Mouse (Mus musculus): ENCODE measurements at regions not wholly inside any gene's neighbourhood (a gene's known extent, or its start where the extent isn't known, plus 50 kb on each side); places are given as distances from the start of the nearest gene placed in this dataset.
A peak's percentile ranks its signal among the peaks of the same experiment; 100 is the strongest.

DNA sequence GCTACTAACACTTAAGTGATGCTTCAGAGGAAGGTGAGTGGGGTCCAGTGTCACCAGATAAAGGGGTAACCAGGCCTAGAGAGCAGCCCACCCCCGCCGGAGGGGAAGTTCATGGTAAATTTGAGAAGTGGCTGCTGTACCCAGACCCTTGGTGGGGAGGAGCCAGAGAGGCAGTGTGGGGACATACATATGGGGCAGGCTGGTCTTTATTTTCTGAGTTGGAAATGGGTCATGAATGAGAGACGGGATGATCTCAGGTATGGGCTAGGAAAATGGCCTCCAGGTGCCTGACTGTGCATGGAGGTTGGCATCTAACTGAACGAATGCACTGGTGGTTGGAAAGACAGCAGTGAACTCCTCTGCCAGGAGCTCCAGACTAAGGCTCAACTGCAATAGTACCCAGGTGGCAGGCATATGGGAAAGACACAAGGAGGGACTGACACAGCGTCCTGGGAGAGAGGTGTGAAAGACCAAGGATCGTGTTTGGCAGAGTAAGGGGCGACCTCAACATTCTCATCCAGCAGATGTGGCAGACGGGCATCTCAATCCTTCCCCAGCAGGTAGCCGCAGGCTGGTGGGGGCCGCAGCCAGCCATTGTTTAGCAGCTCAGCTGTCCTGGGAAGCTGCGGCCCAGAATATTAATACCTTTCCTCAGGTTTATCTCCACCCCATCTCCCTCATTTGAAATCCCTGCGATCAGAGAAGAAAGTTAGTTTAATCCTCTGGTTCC is 387.7 kb downstream of the Rps24 start:
- no peak for DNase-seq (ENCODE audit: low spot score)
- ATAC-seq (ENCODE audit: low FRiP score): no peak
- WGBS: 45% methylated on average over 12 of the region's 12 CpGs
- TF ChIP-seq CTCF (IDR thresholded peaks at IDR 0.05): no peak
- no peak overlapping the region for H3K9ac ChIP-seq (replicated peaks; ENCODE audit: low read length, poor library complexity, severe bottlenecking)
- no peaks in the 10 kb centered on the region for H3K9me3 ChIP-seq (ENCODE audit: low read length)
- no peaks in the 10 kb centered on the region for H3K27me3 ChIP-seq (ENCODE audit: insufficient read depth, low read length)
- no peak overlapping the region for H3K4me3 ChIP-seq (ENCODE audit: low read depth, low read length)
- no peaks in the 10 kb centered on the region for H3K36me3 ChIP-seq (ENCODE audit: insufficient read depth, low read length)
- no peak overlapping the region for H3K4me2 ChIP-seq (ENCODE audit: low read depth, low read length, poor library complexity, severe bottlenecking)
- H3K4me1 ChIP-seq (ENCODE audit: insufficient read depth, low read length): no peaks in the 10 kb centered on the region; the same call in 1 of the 2 replicates
- H3K27ac ChIP-seq (ENCODE audit: low read depth, low read length): peak overlapping the region; percentile 48; the same call in 1 of the 2 replicates

DNA sequence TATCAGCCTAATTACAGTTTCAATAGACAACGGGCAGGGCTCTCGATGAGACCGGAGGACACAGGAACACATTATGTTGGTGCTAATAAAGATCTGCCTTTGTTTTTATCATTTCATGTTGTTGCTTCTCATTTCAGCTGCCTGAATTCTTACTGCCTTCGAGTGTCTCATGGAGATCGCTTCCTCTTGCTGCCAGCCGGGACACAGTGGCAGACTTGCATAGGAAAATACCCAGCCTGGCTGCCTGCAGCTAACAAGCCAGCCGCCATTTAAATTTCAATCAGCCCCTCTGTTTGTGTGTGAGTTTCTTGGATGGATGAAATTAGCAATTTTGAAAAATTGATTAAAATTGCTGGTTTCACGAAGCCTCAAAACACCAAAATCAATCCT is 388.2 kb downstream of the Rps24 start:
- no peaks in the 10 kb centered on the region for H3K36me3 ChIP-seq (ENCODE audit: insufficient read depth, low read length)
- DNase-seq (ENCODE audit: low spot score) (peak; percentile 67), ATAC-seq (ENCODE audit: low FRiP score) (no peak)
- WGBS: 22% methylated on average over 8 of the region's 8 CpGs
- H3K4me1 ChIP-seq (ENCODE audit: insufficient read depth, low read length): no peaks in the 10 kb centered on the region; the same call in 1 of the 2 replicates
- H3K9me3 ChIP-seq (ENCODE audit: low read length): no peaks in the 10 kb centered on the region
- no peak overlapping the region for H3K9ac ChIP-seq (replicated peaks; ENCODE audit: low read length, poor library complexity, severe bottlenecking)
- TF ChIP-seq CTCF (IDR thresholded peaks at IDR 0.05): peak; percentile 43
- no peak overlapping the region for H3K4me2 ChIP-seq (ENCODE audit: low read depth, low read length, poor library complexity, severe bottlenecking)
- no peaks in the 10 kb centered on the region for H3K27me3 ChIP-seq (ENCODE audit: insufficient read depth, low read length)
- peak overlapping the region; percentile 48 for H3K27ac ChIP-seq (ENCODE audit: low read depth, low read length)
- no peak overlapping the region for H3K4me3 ChIP-seq (ENCODE audit: low read depth, low read length)

DNA sequence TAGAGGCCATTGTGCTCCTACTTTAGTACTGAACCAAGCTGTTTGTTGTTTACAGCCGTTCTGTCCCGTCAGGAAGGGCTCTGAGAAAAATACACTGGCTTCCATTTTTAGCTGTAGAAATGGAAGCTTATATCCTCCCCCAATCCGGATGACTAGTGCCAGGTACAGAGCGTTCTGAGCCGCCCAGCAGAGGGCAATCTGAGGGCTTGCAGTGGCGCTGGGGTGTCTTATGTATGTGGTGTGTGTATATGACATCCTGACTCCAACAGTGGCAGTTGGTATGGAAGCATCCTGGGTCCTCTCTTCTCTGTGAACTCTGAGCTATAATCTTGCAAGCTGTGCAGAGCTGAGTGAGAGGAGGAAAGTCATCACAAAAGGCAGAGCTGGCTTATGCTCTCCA is 389.0 kb downstream of the Rps24 start:
- no peaks in the 10 kb centered on the region; the same call in 1 of the 2 replicates for H3K4me1 ChIP-seq (ENCODE audit: insufficient read depth, low read length)
- H3K9ac ChIP-seq (replicated peaks; ENCODE audit: low read length, poor library complexity, severe bottlenecking): no peak overlapping the region
- no peak for DNase-seq (ENCODE audit: low spot score)
- no peaks in the 10 kb centered on the region for H3K9me3 ChIP-seq (ENCODE audit: low read length)
- H3K27ac ChIP-seq (ENCODE audit: low read depth, low read length): peak overlapping the region; percentile 48; the same call in 1 of the 2 replicates
- H3K36me3 ChIP-seq (ENCODE audit: insufficient read depth, low read length): no peaks in the 10 kb centered on the region
- H3K4me3 ChIP-seq (ENCODE audit: low read depth, low read length): no peak overlapping the region
- WGBS: 65% methylated on average over 6 of the region's 6 CpGs
- H3K4me2 ChIP-seq (ENCODE audit: low read depth, low read length, poor library complexity, severe bottlenecking): no peak overlapping the region
- ATAC-seq (ENCODE audit: low FRiP score): no peak
- H3K27me3 ChIP-seq (ENCODE audit: insufficient read depth, low read length): no peaks in the 10 kb centered on the region
- peak; percentile 58 for TF ChIP-seq CTCF (IDR thresholded peaks at IDR 0.05)

DNA sequence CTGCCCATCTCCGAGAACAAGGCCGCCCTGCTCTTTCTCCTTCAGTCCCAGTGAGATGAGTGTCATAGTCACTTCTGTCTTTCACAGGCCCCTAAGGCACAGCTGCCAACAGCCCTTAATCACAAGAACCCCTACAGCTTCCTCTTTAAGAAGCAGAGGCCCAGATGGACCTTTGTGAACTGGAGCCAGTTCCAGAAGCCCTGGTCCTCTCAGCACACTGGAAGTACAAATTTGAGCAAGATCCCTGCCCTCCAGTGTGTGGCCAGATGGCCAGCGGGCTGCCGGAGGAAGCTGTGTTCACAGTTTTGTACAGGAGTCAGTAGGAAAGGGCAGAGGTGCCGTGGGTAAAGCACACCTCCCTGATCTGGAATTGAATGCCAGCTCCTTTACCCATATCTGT is 389.6 kb downstream of the Rps24 start:
- ATAC-seq (ENCODE audit: low FRiP score): no peak
- TF ChIP-seq CTCF (IDR thresholded peaks at IDR 0.05): no peak
- Histone ChIP-seq H3K9me3 (ENCODE audit: low read length) (no peaks in the 10 kb centered on the region), H3K27me3 (ENCODE audit: insufficient read depth, low read length) (no peaks in the 10 kb centered on the region), H3K9ac (replicated peaks; ENCODE audit: low read length, poor library complexity, severe bottlenecking) (no peak overlapping the region), H3K4me2 (ENCODE audit: low read depth, low read length, poor library complexity, severe bottlenecking) (no peak overlapping the region), H3K36me3 (ENCODE audit: insufficient read depth, low read length) (no peaks in the 10 kb centered on the region), H3K4me1 (ENCODE audit: insufficient read depth, low read length) (no peaks in the 10 kb centered on the region; the same call in 1 of the 2 replicates), H3K4me3 (ENCODE audit: low read depth, low read length) (no peak overlapping the region), H3K27ac (ENCODE audit: low read depth, low read length) (no peak overlapping the region)
- 66% methylated on average over 5 of the region's 5 CpGs for WGBS
- peak; percentile 46 for DNase-seq (ENCODE audit: low spot score)

DNA sequence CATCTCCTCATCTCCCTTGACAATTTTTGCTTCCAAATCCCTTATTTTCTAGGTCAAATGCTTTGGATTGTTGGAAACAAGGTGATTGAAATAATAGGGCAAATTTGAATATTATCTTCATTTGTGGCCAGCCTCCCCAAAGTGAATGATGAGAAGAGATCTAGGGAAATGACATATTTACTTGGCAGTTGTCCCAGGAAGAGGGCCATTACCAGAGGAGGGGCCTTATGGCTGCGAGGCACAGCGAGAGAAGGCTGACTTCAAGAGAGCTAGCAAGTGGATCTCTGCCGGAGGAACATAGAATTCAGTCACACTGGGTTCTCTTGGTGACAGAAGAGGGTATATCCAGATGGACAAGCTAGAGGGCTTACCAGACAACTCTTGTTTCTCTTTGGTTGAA is 390.9 kb downstream of the Rps24 start:
- WGBS: 78% methylated on average over 3 of the region's 3 CpGs

DNA sequence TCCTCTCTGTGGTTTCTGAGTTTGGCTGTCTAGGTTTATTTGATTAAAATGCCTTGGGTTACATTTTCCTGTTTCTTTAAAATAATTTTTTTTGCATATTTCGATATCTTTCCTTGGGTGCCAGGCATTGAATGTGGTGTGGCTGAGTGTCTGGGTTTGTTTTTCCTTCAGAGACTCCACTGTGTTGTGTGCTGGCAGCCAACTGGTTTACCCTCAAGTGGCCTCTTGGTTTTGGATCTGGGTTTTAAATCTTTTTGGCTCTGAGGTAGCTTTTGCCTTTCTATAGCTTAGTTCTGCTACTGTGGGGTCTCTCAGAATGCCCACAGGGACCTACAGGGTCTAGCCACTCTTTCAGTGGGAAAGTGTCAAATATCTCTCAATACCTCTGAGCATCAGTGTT is 399.2 kb downstream of the Rps24 start:
- ATAC-seq (ENCODE audit: low FRiP score) (no peak), DNase-seq (ENCODE audit: low spot score) (no peak)
- H3K27ac ChIP-seq (ENCODE audit: low read depth, low read length): no peak overlapping the region
- WGBS: 79% methylated on average over 1 of the region's 1 CpGs
- H3K36me3 ChIP-seq (ENCODE audit: insufficient read depth, low read length): no peaks in the 10 kb centered on the region
- no peak overlapping the region for H3K4me3 ChIP-seq (ENCODE audit: low read depth, low read length)
- H3K4me2 ChIP-seq (ENCODE audit: low read depth, low read length, poor library complexity, severe bottlenecking): no peak overlapping the region
- no peaks in the 10 kb centered on the region for H3K27me3 ChIP-seq (ENCODE audit: insufficient read depth, low read length)
- no peak overlapping the region for H3K9ac ChIP-seq (replicated peaks; ENCODE audit: low read length, poor library complexity, severe bottlenecking)
- H3K9me3 ChIP-seq (ENCODE audit: low read length): no peaks in the 10 kb centered on the region
- no peaks in the 10 kb centered on the region for H3K4me1 ChIP-seq (ENCODE audit: insufficient read depth, low read length)
- TF ChIP-seq CTCF (IDR thresholded peaks at IDR 0.05): no peak

More for the DNA sequence above, 390.9 kb downstream of the Rps24 start:
- Histone ChIP-seq H3K36me3 (ENCODE audit: insufficient read depth, low read length) (no peaks in the 10 kb centered on the region), H3K27ac (ENCODE audit: low read depth, low read length) (no peak overlapping the region), H3K9me3 (ENCODE audit: low read length) (no peaks in the 10 kb centered on the region), H3K27me3 (ENCODE audit: insufficient read depth, low read length) (no peaks in the 10 kb centered on the region), H3K4me1 (ENCODE audit: insufficient read depth, low read length) (no peaks in the 10 kb centered on the region; the same call in 1 of the 2 replicates), H3K4me3 (ENCODE audit: low read depth, low read length) (no peak overlapping the region), H3K4me2 (ENCODE audit: low read depth, low read length, poor library complexity, severe bottlenecking) (no peak overlapping the region), H3K9ac (replicated peaks; ENCODE audit: low read length, poor library complexity, severe bottlenecking) (no peak overlapping the region)
- no peak for TF ChIP-seq CTCF (IDR thresholded peaks at IDR 0.05)
- DNase-seq (ENCODE audit: low spot score) (no peak), ATAC-seq (ENCODE audit: low FRiP score) (no peak)

All from midbrain, postnatal 0 days (tissue).